Mouse (Mus musculus): ENCODE results near the gene Mad2l2. TPM values are rescaled to one million over a fixed set of nuclear protein-coding genes. Genes with fewer than 3 reads are reported as not detected.

Mad2l2 gene
- polyA plus RNA-seq, 1 experiment, result 35.6 TPM

- Histone ChIP-seq H3K79me3 (ENCODE audit: low read depth) (no peaks in the 10 kb centered on the region), H3K79me2 (ENCODE audit: control insufficient read depth, insufficient read depth) (no peaks in the 10 kb centered on the region), H3K36me3 (ENCODE audit: control insufficient read depth, insufficient read depth) (no peaks in the 10 kb centered on the region), H3K27me3 (ENCODE audit: control insufficient read depth, insufficient read depth, insufficient read length) (peaks cover 33% of the 10 kb centered on the region), H3K4me3 (ENCODE audit: insufficient read depth, poor library complexity, severe bottlenecking) (no peak overlapping the region), H3ac (ENCODE audit: control insufficient read depth, insufficient read length, low read depth) (no peak overlapping the region)
- no peak for TF ChIP-seq CEBPB (IDR thresholded peaks at IDR 0.05; ENCODE audit: low read depth)
- TF ChIP-seq USF1 (IDR thresholded peaks at IDR 0.05; ENCODE audit: low read depth), result no peak
- TF ChIP-seq MAX (IDR thresholded peaks at IDR 0.05), result no peak
- TF ChIP-seq MYOG (IDR thresholded peaks at IDR 0.05; ENCODE audit: control insufficient read depth, extremely low read depth, insufficient read length), result no peak
- TF ChIP-seq FOSL1 (IDR thresholded peaks at IDR 0.05; ENCODE audit: insufficient read depth, low read length, poor library complexity, severe bottlenecking), result no peak
- TF ChIP-seq MYOD1 (IDR thresholded peaks at IDR 0.05; ENCODE audit: control insufficient read depth, insufficient read length, low read depth), result no peak
- no peak for TF ChIP-seq CTCF (IDR thresholded peaks at IDR 0.05; ENCODE audit: control insufficient read depth, insufficient read depth, insufficient read length)
Measured at GRCm38 (mm10) chr4:148128241-148128640, 1.9 kb upstream of the Mad2l2 start.

- no peak overlapping the region for H3K4me3 ChIP-seq (ENCODE audit: insufficient read depth, poor library complexity, severe bottlenecking)
- no peaks in the 10 kb centered on the region for H3K79me2 ChIP-seq (ENCODE audit: control insufficient read depth, insufficient read depth)
- peaks cover 33% of the 10 kb centered on the region for H3K27me3 ChIP-seq (ENCODE audit: control insufficient read depth, insufficient read depth, insufficient read length)
- no peak for TF ChIP-seq MAX (IDR thresholded peaks at IDR 0.05)
- no peak for TF ChIP-seq CEBPB (IDR thresholded peaks at IDR 0.05; ENCODE audit: low read depth)
- no peak for TF ChIP-seq CTCF (IDR thresholded peaks at IDR 0.05; ENCODE audit: control insufficient read depth, insufficient read depth, insufficient read length)
- no peak for TF ChIP-seq USF1 (IDR thresholded peaks at IDR 0.05; ENCODE audit: low read depth)
- TF ChIP-seq FOSL1 (IDR thresholded peaks at IDR 0.05; ENCODE audit: insufficient read depth, low read length, poor library complexity, severe bottlenecking), result no peak
- TF ChIP-seq MYOG (IDR thresholded peaks at IDR 0.05; ENCODE audit: control insufficient read depth, extremely low read depth, insufficient read length), result no peak
- no peak for TF ChIP-seq MYOD1 (IDR thresholded peaks at IDR 0.05; ENCODE audit: control insufficient read depth, insufficient read length, low read depth)
- H3K36me3 ChIP-seq (ENCODE audit: control insufficient read depth, insufficient read depth), result no peaks in the 10 kb centered on the region
- H3K79me3 ChIP-seq (ENCODE audit: low read depth), result no peaks in the 10 kb centered on the region
- H3ac ChIP-seq (ENCODE audit: control insufficient read depth, insufficient read length, low read depth), result no peak overlapping the region
Measured at GRCm38 (mm10) chr4:148128672-148129071, 1.5 kb upstream of the Mad2l2 start.

- Histone ChIP-seq H3K4me3 (ENCODE audit: insufficient read depth, poor library complexity, severe bottlenecking) (no peak within 1 kb of the TSS), H3K79me3 (ENCODE audit: low read depth) (no peaks in the 10 kb centered on the region), H3K27me3 (ENCODE audit: control insufficient read depth, insufficient read depth, insufficient read length) (peaks cover 39% of the 10 kb centered on the region), H3K36me3 (ENCODE audit: control insufficient read depth, insufficient read depth) (no peaks in the 10 kb centered on the region), H3K79me2 (ENCODE audit: control insufficient read depth, insufficient read depth) (no peaks in the 10 kb centered on the region), H3ac (ENCODE audit: control insufficient read depth, insufficient read length, low read depth) (peak within 1 kb of the TSS; percentile 52)
- no peak for TF ChIP-seq MYOD1 (IDR thresholded peaks at IDR 0.05; ENCODE audit: control insufficient read depth, insufficient read length, low read depth)
- TF ChIP-seq FOSL1 (IDR thresholded peaks at IDR 0.05; ENCODE audit: insufficient read depth, low read length, poor library complexity, severe bottlenecking), result no peak
- TF ChIP-seq USF1 (IDR thresholded peaks at IDR 0.05; ENCODE audit: low read depth), result no peak
- TF ChIP-seq MAX (IDR thresholded peaks at IDR 0.05), result no peak
- TF ChIP-seq CEBPB (IDR thresholded peaks at IDR 0.05; ENCODE audit: low read depth), result no peak
- no peak for TF ChIP-seq CTCF (IDR thresholded peaks at IDR 0.05; ENCODE audit: control insufficient read depth, insufficient read depth, insufficient read length)
- TF ChIP-seq MYOG (IDR thresholded peaks at IDR 0.05; ENCODE audit: control insufficient read depth, extremely low read depth, insufficient read length), result no peak
Measured at GRCm38 (mm10) chr4:148130561-148131413, 603 bp downstream of the Mad2l2 start, which contains the start of gene Draxin. Gene Draxin, minus strand, starts transcription at chr4:148130698.

- Histone ChIP-seq H3K36me3 (ENCODE audit: control insufficient read depth, insufficient read depth) (no peaks in the 10 kb centered on the region), H3ac (ENCODE audit: control insufficient read depth, insufficient read length, low read depth) (no peak overlapping the region), H3K79me2 (ENCODE audit: control insufficient read depth, insufficient read depth) (no peaks in the 10 kb centered on the region), H3K79me3 (ENCODE audit: low read depth) (no peaks in the 10 kb centered on the region), H3K4me3 (ENCODE audit: insufficient read depth, poor library complexity, severe bottlenecking) (no peak overlapping the region), H3K27me3 (ENCODE audit: control insufficient read depth, insufficient read depth, insufficient read length) (peaks cover 39% of the 10 kb centered on the region)
- TF ChIP-seq MAX (IDR thresholded peaks at IDR 0.05), result no peak
- TF ChIP-seq MYOG (IDR thresholded peaks at IDR 0.05; ENCODE audit: control insufficient read depth, extremely low read depth, insufficient read length), result no peak
- no peak for TF ChIP-seq CTCF (IDR thresholded peaks at IDR 0.05; ENCODE audit: control insufficient read depth, insufficient read depth, insufficient read length)
- no peak for TF ChIP-seq CEBPB (IDR thresholded peaks at IDR 0.05; ENCODE audit: low read depth)
- no peak for TF ChIP-seq USF1 (IDR thresholded peaks at IDR 0.05; ENCODE audit: low read depth)
- TF ChIP-seq FOSL1 (IDR thresholded peaks at IDR 0.05; ENCODE audit: insufficient read depth, low read length, poor library complexity, severe bottlenecking), result no peak
- no peak for TF ChIP-seq MYOD1 (IDR thresholded peaks at IDR 0.05; ENCODE audit: control insufficient read depth, insufficient read length, low read depth)
Measured at GRCm38 (mm10) chr4:148131497-148132081, 1.4 kb downstream of the Mad2l2 start.

- peaks cover 41% of the 10 kb centered on the region for H3K27me3 ChIP-seq (ENCODE audit: control insufficient read depth, insufficient read depth, insufficient read length)
- H3K79me3 ChIP-seq (ENCODE audit: low read depth), result no peaks in the 10 kb centered on the region
- no peaks in the 10 kb centered on the region for H3K36me3 ChIP-seq (ENCODE audit: control insufficient read depth, insufficient read depth)
- H3K79me2 ChIP-seq (ENCODE audit: control insufficient read depth, insufficient read depth), result no peaks in the 10 kb centered on the region
- no peak for TF ChIP-seq MYOD1 (IDR thresholded peaks at IDR 0.05; ENCODE audit: control insufficient read depth, insufficient read length, low read depth)
- no peak for TF ChIP-seq MYOG (IDR thresholded peaks at IDR 0.05; ENCODE audit: control insufficient read depth, extremely low read depth, insufficient read length)
- no peak for TF ChIP-seq CEBPB (IDR thresholded peaks at IDR 0.05; ENCODE audit: low read depth)
- TF ChIP-seq FOSL1 (IDR thresholded peaks at IDR 0.05; ENCODE audit: insufficient read depth, low read length, poor library complexity, severe bottlenecking), result no peak
- no peak for TF ChIP-seq USF1 (IDR thresholded peaks at IDR 0.05; ENCODE audit: low read depth)
- TF ChIP-seq MAX (IDR thresholded peaks at IDR 0.05), result no peak
- no peak for TF ChIP-seq CTCF (IDR thresholded peaks at IDR 0.05; ENCODE audit: control insufficient read depth, insufficient read depth, insufficient read length)
- H3ac ChIP-seq (ENCODE audit: control insufficient read depth, insufficient read length, low read depth), result no peak overlapping the region
- no peak overlapping the region for H3K4me3 ChIP-seq (ENCODE audit: insufficient read depth, poor library complexity, severe bottlenecking)
Measured at GRCm38 (mm10) chr4:148134988-148135387, 4.8 kb downstream of the Mad2l2 start.
